In genomic region chr8:77535026-77535595, GRCm38 (mm10) we compare ENCODE assay signal across 9 mouse cellular contexts. TPM values are rescaled to one million over a fixed set of nuclear protein-coding genes. Genes with fewer than 3 reads are reported as not detected.
DNase-seq lines count a peak whose midpoint lies in the region; ATAC-seq and TF ChIP-seq lines count a peak whose summit lies in the region.
"Had no signal": no experiment of that assay in that cellular context is flagged by ENCODE, and none has a peak within 500 bp of the region (broad histone marks: within the 10 kb centered on the region; RNA-seq: fewer than 3 reads in every experiment).

No protein-coding gene starts in this region.

- peaks cover 10% of the 10 kb centered on the region for H3K4me1 ChIP-seq in testis, adult 2 months (ENCODE audit: control insufficient read depth, insufficient read depth, low read length)
- H3K4me1 ChIP-seq in bone marrow macrophage, adult 2 months (ENCODE audit: control insufficient read depth, insufficient read depth, low read length) = peaks cover 4% of the 10 kb centered on the region; the same call in 1 of the 2 replicates
- no peaks in the 10 kb centered on the region for H3K4me1 ChIP-seq in forebrain, embryonic 14.5 days (ENCODE audit: control insufficient read depth, insufficient read depth, low read length)
- no peaks in the 10 kb centered on the region for H3K4me1 ChIP-seq in intestine, postnatal 0 days (replicated peaks; ENCODE audit: control insufficient read depth, insufficient read depth, low read length)
- peaks cover 25% of the 10 kb centered on the region for H3K4me1 ChIP-seq in liver, embryonic 12.5 days
- no peaks in the 10 kb centered on the region for H3K4me1 ChIP-seq in neural tube, embryonic 13.5 days (replicated peaks)

- WGBS in forebrain, embryonic 14.5 days = 87% methylated on average over 5 of the region's 5 CpGs
- WGBS in intestine, postnatal 0 days = 60% methylated on average over 5 of the region's 5 CpGs
- WGBS in liver, embryonic 12.5 days (ENCODE audit: insufficient replicate concordance) = 37% methylated on average over 5 of the region's 5 CpGs
- 88% methylated on average over 5 of the region's 5 CpGs for WGBS in neural tube, embryonic 13.5 days

- no peak overlapping the region for H3K9ac ChIP-seq in forebrain, embryonic 14.5 days (ENCODE audit: low read length)
- H3K9ac ChIP-seq in intestine, postnatal 0 days (ENCODE audit: low read depth, low read length) = no peak overlapping the region
- H3K9ac ChIP-seq in liver, embryonic 12.5 days = no peak overlapping the region
- H3K9ac ChIP-seq in neural tube, embryonic 13.5 days = no peak overlapping the region

- no peak for TF ChIP-seq POLR2A in testis, adult 2 months (IDR thresholded peaks at IDR 0.05; ENCODE audit: control insufficient read depth, low read depth, low read length)
- TF ChIP-seq POLR2A in bone marrow macrophage, adult 2 months (IDR thresholded peaks at IDR 0.05; ENCODE audit: borderline replicate concordance, low read depth, low read length) = no peak

- H3K4me2 ChIP-seq in forebrain, embryonic 14.5 days (ENCODE audit: low read length) = no peak overlapping the region
- H3K4me2 ChIP-seq in intestine, postnatal 0 days (replicated peaks; ENCODE audit: low read depth) = no peak overlapping the region
- peak overlapping the region; percentile 61 for H3K4me2 ChIP-seq in liver, embryonic 12.5 days
- no peak overlapping the region for H3K4me2 ChIP-seq in neural tube, embryonic 13.5 days

- peak; percentile 67; the same call in 1 of the 2 replicates for ATAC-seq in forebrain, embryonic 14.5 days
- peak; percentile 62 for ATAC-seq in intestine, postnatal 0 days
- peak; percentile 52; the same call in 1 of the 2 replicates for ATAC-seq in liver, embryonic 12.5 days
- ATAC-seq in neural tube, embryonic 13.5 days (ENCODE audit: low read depth) = peak; percentile 63

- no peak for DNase-seq in testis, postnatal 14 days (ENCODE audit: low spot score)
- peak; percentile 49 for DNase-seq in forebrain, embryonic 14.5 days (ENCODE audit: low spot score)
- no peak for DNase-seq in yolk sac, embryonic 10.5 days (ENCODE audit: low spot score)

- no peaks in the 10 kb centered on the region for H3K36me3 ChIP-seq in testis, adult 2 months (ENCODE audit: control insufficient read depth, insufficient read depth, low read length)
- no peaks in the 10 kb centered on the region for H3K36me3 ChIP-seq in forebrain, embryonic 14.5 days (ENCODE audit: control insufficient read depth, insufficient read depth, low read length)
- H3K36me3 ChIP-seq in intestine, postnatal 0 days (ENCODE audit: control insufficient read depth, insufficient read depth) = no peaks in the 10 kb centered on the region
- H3K36me3 ChIP-seq in liver, embryonic 12.5 days = no peaks in the 10 kb centered on the region
- no peaks in the 10 kb centered on the region for H3K36me3 ChIP-seq in neural tube, embryonic 13.5 days

- no peaks in the 10 kb centered on the region for H3K9me3 ChIP-seq in forebrain, embryonic 14.5 days (replicated peaks; ENCODE audit: control insufficient read depth, low read length)
- H3K9me3 ChIP-seq in intestine, postnatal 0 days (ENCODE audit: control insufficient read depth) = no peaks in the 10 kb centered on the region
- no peaks in the 10 kb centered on the region for H3K9me3 ChIP-seq in liver, embryonic 12.5 days (replicated peaks)
- H3K9me3 ChIP-seq in neural tube, embryonic 13.5 days = no peaks in the 10 kb centered on the region

- no peak overlapping the region for H3K4me3 ChIP-seq in testis, adult 2 months (ENCODE audit: control insufficient read depth, low read depth, low read length)
- H3K4me3 ChIP-seq in bone marrow macrophage, adult 2 months (ENCODE audit: insufficient read depth, low read length) = no peak overlapping the region
- no peak overlapping the region for H3K4me3 ChIP-seq in forebrain, embryonic 14.5 days (ENCODE audit: low read depth, low read length)
- H3K4me3 ChIP-seq in intestine, postnatal 0 days (ENCODE audit: low read depth, low read length) = no peak overlapping the region
- H3K4me3 ChIP-seq in liver, embryonic 12.5 days = peak overlapping the region; percentile 27; the same call in 1 of the 2 replicates
- no peak overlapping the region for H3K4me3 ChIP-seq in neural tube, embryonic 13.5 days
- H3K4me3 ChIP-seq: myocyte had no signal

- H3K27ac ChIP-seq in testis, adult 2 months (ENCODE audit: control insufficient read depth, insufficient read depth, low read depth, low read length) = no peak overlapping the region
- H3K27ac ChIP-seq in bone marrow macrophage, adult 2 months (ENCODE audit: insufficient read depth, low read depth, low read length) = no peak overlapping the region
- H3K27ac ChIP-seq in forebrain, embryonic 14.5 days (ENCODE audit: low read depth, low read length) = no peak overlapping the region
- no peak overlapping the region for H3K27ac ChIP-seq in intestine, postnatal 0 days (ENCODE audit: low read depth, low read length)
- peak overlapping the region; percentile 31; the same call in 1 of the 2 replicates for H3K27ac ChIP-seq in liver, embryonic 12.5 days
- H3K27ac ChIP-seq in neural tube, embryonic 13.5 days (replicated peaks) = no peak overlapping the region

- no peaks in the 10 kb centered on the region for H3K27me3 ChIP-seq in testis, adult 2 months (ENCODE audit: control insufficient read depth, insufficient read depth, low read length)
- no peaks in the 10 kb centered on the region for H3K27me3 ChIP-seq in forebrain, embryonic 14.5 days (replicated peaks; ENCODE audit: control insufficient read depth, insufficient read depth, low read length)
- no peaks in the 10 kb centered on the region for H3K27me3 ChIP-seq in intestine, postnatal 0 days (replicated peaks; ENCODE audit: control insufficient read depth, insufficient read depth, low read length)
- no peaks in the 10 kb centered on the region for H3K27me3 ChIP-seq in liver, embryonic 12.5 days (replicated peaks)
- H3K27me3 ChIP-seq in neural tube, embryonic 13.5 days = no peaks in the 10 kb centered on the region

- peak; percentile 17; the same call in 1 of the 2 replicates for TF ChIP-seq CTCF in testis, adult 2 months (IDR thresholded peaks at IDR 0.05; ENCODE audit: control insufficient read depth, insufficient read depth, insufficient replicate concordance, low read depth, low read length)
- peak; percentile 34; the same call in 1 of the 2 replicates for TF ChIP-seq CTCF in bone marrow macrophage, adult 2 months (IDR thresholded peaks at IDR 0.05; ENCODE audit: low read depth, low read length)
- peak; percentile 85 for TF ChIP-seq CTCF in intestine, postnatal 0 days (IDR thresholded peaks at IDR 0.05; ENCODE audit: low read depth)

RNA-seq across cellular contexts. Expression of gene Prmt9, which starts 14.1 kb away (rescaled TPM):
- 3.0 and 3.5 TPM in 2 replicates for polyA plus RNA-seq in testis, adult 2 months (2012; rRNA removed)
- polyA plus RNA-seq in bone marrow macrophage, adult 2 months (2012; ENCODE audit: insufficient read depth, insufficient read length, missing spikeins) = 14.3 and 15.3 TPM in 2 replicates
- polyA plus RNA-seq in forebrain, embryonic 14.5 days (2014; fragmentation: Nextera tagmentation; extraction: Ambion mirVana) = 22.7 and 24.1 TPM in 2 replicates
- 9.3 and 10.0 TPM in 2 replicates for polyA plus RNA-seq in intestine, postnatal 0 days (2015; fragmentation: Nextera tagmentation; extraction: Ambion mirVana)
- polyA plus RNA-seq in liver, embryonic 12.5 days (2016; fragmentation: Nextera tagmentation; extraction: Ambion mirVana) = 12.7 and 13.1 TPM in 2 replicates
- 29.8 and 30.4 TPM in 2 replicates for polyA plus RNA-seq in neural tube, embryonic 13.5 days (2015; fragmentation: Nextera tagmentation; extraction: Ambion mirVana)

RNA-seq across cellular contexts. Expression of gene Arhgap10, which starts 17.4 kb away (rescaled TPM):
- polyA plus RNA-seq in testis, adult 2 months (2012; rRNA removed) = 7.2 and 7.5 TPM in 2 replicates
- 34.9 and 39.0 TPM in 2 replicates for polyA plus RNA-seq in bone marrow macrophage, adult 2 months (2012; ENCODE audit: insufficient read depth, insufficient read length, missing spikeins)
- 3.6 and 4.2 TPM in 2 replicates for polyA plus RNA-seq in forebrain, embryonic 14.5 days (2014; fragmentation: Nextera tagmentation; extraction: Ambion mirVana)
- 19.7 and 22.5 TPM in 2 replicates for polyA plus RNA-seq in intestine, postnatal 0 days (2015; fragmentation: Nextera tagmentation; extraction: Ambion mirVana)
- 13.5 and 13.8 TPM in 2 replicates for polyA plus RNA-seq in liver, embryonic 12.5 days (2016; fragmentation: Nextera tagmentation; extraction: Ambion mirVana)
- 7.0 and 8.9 TPM in 2 replicates for polyA plus RNA-seq in neural tube, embryonic 13.5 days (2015; fragmentation: Nextera tagmentation; extraction: Ambion mirVana)

Comparison
In these comparisons a context has a peak if more than half of its experiments do, and no peak if none do; other contexts are left out.
1. CTCF ChIP-seq: peak in every context shown above with its lines; median percentile 85 in intestine, postnatal 0 days; 34 in bone marrow macrophage, adult 2 months; 17 in testis, adult 2 months.